Mouse (Mus musculus): ENCODE measurements around the gene Cd55b. TPM values are rescaled to one million over a fixed set of nuclear protein-coding genes. Genes with fewer than 3 reads are reported as not detected.
"Not testable (repeated sequence)": the region's sequence is repeated elsewhere in the genome, so short reads cannot be mapped to it uniquely, and the experiment has no call there.

The Cd55b gene
- total RNA-seq (2021): under 1 TPM in 1 of 2 experiments, not detected in 1; 0.51 TPM
- long read RNA-seq, experiment 1: 0 reads
- long read RNA-seq, experiment 2: 0 reads

DNA sequence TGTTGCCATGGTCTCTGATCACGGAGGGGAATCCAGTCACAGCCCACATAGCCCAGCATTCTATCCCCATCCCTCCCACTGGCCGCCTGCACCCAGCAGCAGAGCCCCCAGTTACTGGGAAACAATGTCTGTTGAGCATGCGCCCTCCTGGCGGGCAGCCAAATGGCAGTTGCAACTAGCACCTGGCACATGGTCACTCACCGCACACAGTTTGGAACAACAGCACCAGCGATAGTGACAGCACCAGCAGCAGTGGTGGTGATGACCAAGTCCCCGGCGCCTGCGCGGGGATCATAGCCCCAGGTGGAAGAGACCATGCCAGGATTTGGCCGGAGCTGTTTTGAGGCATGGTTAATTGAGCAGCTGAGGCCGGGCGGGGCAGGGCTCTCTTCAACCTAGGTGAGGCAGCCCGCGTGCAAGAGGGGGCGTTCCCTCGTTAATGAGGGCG, at the start of gene Cd55b:
Cd55b (minus strand) TSS at position 346 of the 448 bp plus-strand sequence.
- DNase-seq: peak; percentile 16

DNA sequence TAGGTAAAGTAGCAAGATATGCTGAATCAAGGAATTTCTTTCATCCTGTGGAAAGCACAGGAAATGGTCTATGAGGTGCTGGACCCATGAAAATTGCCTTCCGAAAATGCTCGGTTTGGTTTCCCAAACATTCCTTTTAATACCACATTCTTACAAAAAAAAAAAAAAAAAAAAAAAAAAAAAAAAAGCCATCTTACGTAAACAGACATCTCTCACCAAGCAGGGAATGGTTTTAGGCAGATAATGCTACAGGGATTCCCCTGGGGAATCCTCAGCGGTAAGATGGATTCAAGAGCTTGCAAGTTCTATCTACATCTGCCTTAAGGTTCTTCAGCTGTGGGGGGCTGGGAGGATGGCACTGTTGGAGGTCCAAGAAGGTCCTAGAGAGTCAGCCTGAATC, 47.3 kb upstream of the Cd55b start:
- no peak for DNase-seq

GRCm38 (mm10) chr1:130467453-130467852, 44.6 kb upstream of the Cd55b start:
- DNase-seq: no peak

DNA sequence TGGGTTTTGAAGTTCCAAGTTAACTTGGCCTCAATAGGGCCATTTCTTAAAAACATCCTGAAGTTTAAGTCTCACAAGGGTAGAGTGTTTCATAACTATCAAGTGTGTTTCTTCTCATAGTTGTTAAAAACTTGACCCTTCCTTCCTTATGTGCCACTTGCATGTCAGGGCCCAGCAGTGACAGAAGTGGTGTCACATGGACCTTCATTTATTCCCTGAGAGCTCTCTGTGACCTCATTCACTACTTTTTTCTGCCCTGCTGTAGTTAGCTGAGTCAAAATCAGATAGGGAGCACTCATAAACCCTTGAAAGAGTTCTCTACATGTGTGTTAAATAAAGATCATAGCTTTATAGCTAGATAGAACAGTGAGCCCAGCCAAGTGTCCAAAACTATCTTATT, 41.4 kb upstream of the Cd55b start:
- DNase-seq: no peak

- DNase-seq: no peak
These were observed 40.1 kb upstream of the Cd55b start for GRCm38 (mm10) chr1:130462867-130463266.

- DNase-seq: peak; percentile 92
These were observed 39.5 kb upstream of the Cd55b start, which contains the start of gene Cd55 for GRCm38 (mm10) chr1:130462084-130462861. TSS of gene Cd55 (minus strand) at chr1:130462744.

- DNase-seq: no peak
These were observed 32.3 kb upstream of the Cd55b start for GRCm38 (mm10) chr1:130455111-130455510.

DNA sequence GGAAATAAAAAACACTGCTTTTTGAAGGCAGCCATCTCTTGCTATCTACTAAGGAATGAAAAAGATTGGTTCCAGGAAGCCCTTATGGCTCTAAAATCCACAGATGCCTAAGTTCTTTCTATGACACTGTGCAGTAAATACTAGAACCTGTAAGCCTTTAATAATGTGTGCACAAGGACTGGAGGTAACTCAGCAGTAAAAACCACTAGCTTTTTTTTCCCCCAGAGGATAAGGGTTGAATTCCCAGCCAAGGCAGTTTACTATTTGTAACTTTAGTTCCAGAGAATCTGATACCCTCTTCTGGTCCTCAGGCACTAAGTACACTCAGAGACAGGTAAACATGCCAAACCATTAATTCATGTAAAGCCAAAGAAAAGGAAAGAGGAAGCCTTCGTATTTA, 20.1 kb upstream of the Cd55b start:
- DNase-seq: not testable (repeated sequence)

- DNase-seq: no peak
These were observed 8.1 kb upstream of the Cd55b start for GRCm38 (mm10) chr1:130430920-130431319.

DNA sequence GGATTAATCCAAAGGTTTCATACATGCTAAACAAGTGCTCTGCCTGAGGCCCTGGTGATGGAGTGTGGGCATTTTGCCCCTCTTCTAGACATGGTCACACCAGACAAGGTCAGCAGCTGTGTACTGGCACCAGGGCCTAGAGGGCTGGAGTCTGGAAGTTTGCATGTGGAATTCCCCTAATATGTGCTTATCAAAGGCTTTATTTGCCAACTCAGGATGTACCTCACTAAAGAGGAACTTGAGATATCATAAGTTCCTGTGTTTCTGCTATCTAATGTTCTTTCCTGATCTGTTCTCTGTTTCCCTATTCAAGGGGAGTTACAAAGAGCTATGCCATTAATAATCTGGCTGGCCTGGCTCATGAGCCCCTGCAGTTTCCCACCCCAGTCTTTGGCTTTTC, 5.9 kb upstream of the Cd55b start:
- DNase-seq: not testable (repeated sequence)

GRCm38 (mm10) chr1:130427175-130427853, 4.5 kb upstream of the Cd55b start:
- not testable (repeated sequence) for DNase-seq

- not testable (repeated sequence) for DNase-seq
These were observed 776 bp downstream of the Cd55b start for GRCm38 (mm10) chr1:130422033-130422432.

GRCm38 (mm10) chr1:130397109-130397508, 25.7 kb downstream of the Cd55b start:
- not testable (repeated sequence) for DNase-seq

- DNase-seq: not testable (repeated sequence)
These were observed 35.5 kb downstream of the Cd55b start for GRCm38 (mm10) chr1:130387282-130387681.

DNA sequence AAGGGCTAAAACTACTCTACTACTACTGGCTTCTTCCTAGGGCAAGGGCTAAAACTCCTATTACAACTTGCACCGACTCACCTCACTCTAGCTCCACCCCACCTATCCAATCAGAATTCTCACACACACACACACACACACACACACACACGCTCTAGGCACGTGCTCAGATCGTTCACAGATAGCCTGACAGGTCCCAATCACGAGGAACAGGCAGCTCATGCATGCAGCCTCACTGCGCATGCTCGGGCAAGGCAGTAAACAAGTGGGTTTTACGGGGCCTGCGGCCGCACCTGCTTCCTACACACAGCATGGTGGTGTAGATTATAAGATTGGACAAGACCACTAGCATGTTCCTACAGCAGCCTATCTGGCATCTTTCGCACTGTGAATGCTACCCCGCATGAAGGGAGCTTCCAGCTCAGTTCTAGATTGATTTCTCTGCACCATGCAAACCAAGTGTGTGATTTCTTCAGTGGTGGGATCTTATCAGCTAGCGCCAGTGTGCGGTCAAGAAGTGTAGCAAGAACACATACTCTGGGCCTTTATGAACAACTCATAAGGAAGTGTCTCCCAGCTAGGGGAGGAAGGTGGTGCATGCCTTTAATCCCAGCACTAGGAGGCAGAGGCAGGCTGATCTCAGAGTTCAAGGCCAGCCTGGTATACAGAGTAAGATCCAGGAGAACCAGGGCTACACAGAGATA, 44.9 kb downstream of the Cd55b start:
- DNase-seq: no peak

DNA sequence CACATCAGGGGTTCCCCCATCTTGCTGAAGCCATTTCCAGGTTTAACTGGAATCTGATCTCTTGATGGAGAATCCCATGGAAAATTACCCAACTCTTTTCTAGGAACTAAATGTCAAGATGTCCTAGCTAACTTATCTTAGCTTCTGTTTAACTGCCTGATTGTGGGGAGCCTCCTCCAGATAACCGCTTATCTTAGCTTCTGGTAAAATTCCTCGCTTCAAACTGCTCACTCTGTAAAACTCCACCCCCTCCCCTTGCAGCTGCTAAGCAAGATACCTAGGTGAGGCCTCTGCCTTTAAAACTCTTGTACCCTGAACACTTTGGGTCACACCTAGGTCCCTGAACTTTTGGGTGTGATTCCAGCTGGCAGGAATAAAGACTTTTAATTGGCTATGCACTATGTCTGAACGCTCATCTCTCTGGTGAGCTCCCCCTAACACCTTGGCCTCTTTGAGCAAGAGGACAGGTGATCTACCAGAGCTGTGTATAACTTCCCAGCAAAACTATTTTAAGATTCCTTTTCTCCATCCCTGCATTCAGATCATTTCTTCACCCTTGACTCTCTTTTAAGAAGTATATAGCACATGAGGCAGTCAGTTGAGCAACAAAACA, 48.5 kb downstream of the Cd55b start:
- no peak for DNase-seq

GRCm38 (mm10) chr1:130373398-130374083, 49.3 kb downstream of the Cd55b start:
- DNase-seq: no peak

GRCm38 (mm10) chr1:130371895-130372528, 50.8 kb downstream of the Cd55b start:
- peak; percentile 66 for DNase-seq

GRCm38 (mm10) chr1:130371291-130371690, 51.5 kb downstream of the Cd55b start:
- DNase-seq: no peak

DNA sequence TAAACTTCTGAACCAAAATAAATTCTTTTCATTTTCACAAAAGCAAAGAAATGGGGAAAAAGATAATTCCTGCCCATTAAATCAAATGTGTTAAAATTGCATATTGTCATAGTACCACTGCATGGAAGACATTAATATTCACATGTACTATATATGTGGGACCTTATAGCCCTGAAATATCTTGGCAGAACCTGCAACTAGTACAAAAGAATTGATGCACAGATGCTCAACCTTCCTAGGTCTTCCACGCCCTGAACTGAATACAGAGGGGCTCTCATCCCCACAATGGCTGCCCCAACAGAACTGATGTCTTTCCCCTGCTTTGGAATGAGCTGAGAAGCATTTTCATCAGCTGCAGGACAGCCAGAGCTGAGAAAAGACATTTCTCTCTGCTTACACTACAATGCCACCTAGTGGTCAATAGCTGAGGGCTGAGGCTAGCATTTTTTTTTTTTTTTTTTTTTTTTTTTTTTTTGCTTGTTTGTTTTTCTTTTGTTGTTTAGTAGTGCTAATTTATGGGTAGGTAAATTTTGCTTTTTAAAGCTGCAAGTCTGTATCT, 72.7 kb downstream of the Cd55b start:
- DNase-seq: peak; percentile 33

- no peak for DNase-seq
These were observed 80.4 kb downstream of the Cd55b start for GRCm38 (mm10) chr1:130342429-130342828.

All from adrenal gland, postnatal 10 days (tissue).